Mouse (Mus musculus) lung, embryonic 16.5 days (tissue): Measurements from ENCODE around the gene Rassf3. TPM values are rescaled to one million over a fixed set of nuclear protein-coding genes. Genes with fewer than 3 reads are reported as not detected.

Experiments
- ATAC-seq: fragments of 200-750 bp; cut with Nextera tagmentation; 2 replicates; pipeline ENCODE4 v1.8.0; 2017; ENCODE audit warnings: low read depth, mild to moderate bottlenecking, moderate library complexity
- H3K27ac ChIP-seq: fragments of 300-500 bp; sonication (generic); 2 replicates; pipeline ENCODE4 v1.5.1; 2014; ENCODE audit warnings: mild to moderate bottlenecking, control low read depth, low read length
- H3K27me3 ChIP-seq: fragments of 300-500 bp; sonication (generic); 2 replicates; pipeline ENCODE4 v1.6.1; 2014; ENCODE audit warnings: low read depth, low read length, mixed read lengths; ENCODE audit not compliant: control insufficient read depth, insufficient read depth
- H3K36me3 ChIP-seq: fragments of 300-500 bp; sonication (generic); 2 replicates; pipeline ENCODE4 v1.6.1; 2014; ENCODE audit warnings: low read length; ENCODE audit not compliant: control insufficient read depth, insufficient read depth
- H3K4me1 ChIP-seq: fragments of 300-500 bp; sonication (generic); replicated peaks from 2 replicates; pipeline ENCODE4 v1.6.1; 2014; ENCODE audit warnings: low read length, mixed read lengths; ENCODE audit not compliant: control insufficient read depth, insufficient read depth
- H3K4me2 ChIP-seq: fragments of 300-500 bp; sonication (generic); 2 replicates; pipeline ENCODE4 v1.6.1; 2014; ENCODE audit warnings: low read depth, low read length, control low read depth
- H3K4me3 ChIP-seq: fragments of 300-500 bp; sonication (generic); 2 replicates; pipeline ENCODE4 v1.5.1; 2014; ENCODE audit warnings: mild to moderate bottlenecking, low read length, control low read depth
- H3K9ac ChIP-seq: fragments of 300-500 bp; sonication (generic); 2 replicates; pipeline ENCODE4 v1.6.1; 2014; ENCODE audit warnings: low read length, control low read depth
- H3K9me3 ChIP-seq: fragments of 300-500 bp; sonication (generic); 2 replicates; pipeline ENCODE4 v1.6.1; 2016; ENCODE audit warnings: low read length; ENCODE audit not compliant: control insufficient read depth
- WGBS: fragments of 180-500 bp; shearing (Covaris S2); extraction: QIAGEN DNeasy Blood & Tissue Kit; methylation state at CpG from one replicate; pipeline ENCODE4 v1.1.7; 2014; 5-methylcytosine and 5-hydroxymethylcytosine counted together
- polyA plus RNA-seq: library from polyadenylated mRNA; unstranded; fragments of >200 nt; fragmentation: Nextera tagmentation; extraction: Ambion mirVana; gene quantifications from 2 replicates; pipeline ENCODE4 v1.2.1, GENCODE M21; 2015

Rassf3 gene
- polyA plus RNA-seq, 1 experiment from 2014 or later, result 19.7 TPM

DNA sequence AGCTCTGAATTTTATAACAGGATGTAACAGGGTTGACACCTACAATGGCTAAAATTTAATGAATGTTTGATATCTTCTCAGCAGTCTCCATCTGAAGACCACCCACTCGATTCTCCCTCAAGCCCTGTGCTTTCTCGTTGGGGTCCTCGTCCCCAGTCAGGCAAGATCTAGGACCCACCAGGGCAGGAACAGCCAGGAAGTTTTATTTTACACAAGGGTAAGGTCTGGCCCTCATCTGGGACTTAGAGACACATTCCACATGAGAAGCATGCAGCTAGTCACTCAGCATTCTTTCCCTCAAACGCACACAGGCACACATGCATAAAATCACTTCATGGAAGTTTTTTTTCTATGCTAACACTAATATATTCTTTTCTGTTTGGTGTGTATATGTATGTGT, 39.5 kb downstream of the Rassf3 start:
- no peaks in the 10 kb centered on the region for H3K36me3 ChIP-seq
- no peak overlapping the region for H3K4me3 ChIP-seq
- no peak for ATAC-seq
- 0 out of 2 replicates have a peak overlapping the region, but pooled peaks have one; percentile 4 for H3K4me2 ChIP-seq
- peak overlapping the region; percentile 78 for H3K27ac ChIP-seq
- peak overlapping the region; percentile 31; the same call in 1 of the 2 replicates for H3K9ac ChIP-seq
- H3K9me3 ChIP-seq, result no peaks in the 10 kb centered on the region
- no peaks in the 10 kb centered on the region for H3K27me3 ChIP-seq
- H3K4me1 ChIP-seq, result peaks cover 57% of the 10 kb centered on the region
- 16% methylated on average over 4 of the region's 4 CpGs for WGBS

DNA sequence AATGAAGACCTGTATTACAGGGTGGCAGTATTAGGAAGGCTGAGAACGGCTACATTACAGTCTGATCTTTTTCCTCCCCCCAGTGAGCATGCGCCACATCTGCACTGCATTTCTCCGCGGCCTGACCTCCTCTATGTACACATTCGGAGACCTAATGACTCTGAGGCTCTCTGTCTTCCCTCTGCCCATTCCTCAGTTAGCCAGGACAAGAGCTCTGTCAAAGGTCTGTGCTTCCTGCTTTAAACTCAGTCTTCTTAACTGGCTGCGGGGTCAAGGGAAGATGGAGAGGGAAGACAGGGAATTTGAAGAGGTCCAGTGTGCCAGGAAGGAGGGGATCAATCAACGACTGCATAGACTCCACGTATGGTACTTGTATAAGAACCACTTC, 39.9 kb downstream of the Rassf3 start:
- Histone ChIP-seq H3K9me3 (no peaks in the 10 kb centered on the region), H3K36me3 (no peaks in the 10 kb centered on the region), H3K4me1 (peaks cover 61% of the 10 kb centered on the region), H3K9ac (no peak overlapping the region; the same call in 1 of the 2 replicates), H3K4me3 (no peak overlapping the region), H3K4me2 (0 out of 2 replicates have a peak overlapping the region, but pooled peaks have one; percentile 4), H3K27ac (peak overlapping the region; percentile 78), H3K27me3 (no peaks in the 10 kb centered on the region)
- ATAC-seq, result 0 out of 2 replicates have a peak, but pooled peaks have one; percentile 6
- WGBS, result 3% methylated on average over 8 of the region's 8 CpGs

DNA sequence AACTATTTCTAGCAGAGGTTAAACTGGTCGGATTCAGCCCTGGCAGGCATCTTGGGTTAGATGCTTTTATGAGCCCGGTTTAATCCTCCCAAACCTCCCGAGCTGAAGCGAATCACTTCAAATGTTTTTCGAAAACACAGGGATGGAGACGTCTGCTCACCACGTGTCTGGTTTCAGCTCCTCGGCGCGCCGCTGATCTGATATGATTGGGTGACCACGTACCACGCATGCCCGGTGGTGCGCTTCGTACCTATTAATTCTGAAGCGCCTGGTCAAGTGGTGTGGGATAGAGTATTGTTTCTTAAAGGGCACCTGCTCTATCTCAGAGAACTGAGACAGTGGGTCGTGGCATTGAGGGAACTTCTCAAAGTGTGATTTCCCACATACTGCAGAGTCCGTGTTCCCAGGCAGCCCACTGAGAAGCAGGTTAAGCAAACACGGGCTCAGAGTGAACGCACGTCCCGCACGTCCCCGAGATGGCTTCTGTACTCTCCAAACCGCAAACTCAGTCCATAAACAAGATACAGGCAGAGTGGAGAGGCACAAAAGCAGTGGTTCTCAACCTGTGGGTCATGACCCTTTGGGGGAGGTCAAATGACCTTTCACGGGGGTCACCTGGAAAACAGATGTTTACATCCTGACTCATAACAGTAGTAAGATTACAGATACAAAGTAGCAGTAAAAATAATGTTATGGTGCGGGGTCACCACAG, 40.4 kb downstream of the Rassf3 start:
- WGBS, result 49% methylated on average over 28 of the region's 28 CpGs
- Histone ChIP-seq H3K9ac (no peak overlapping the region), H3K9me3 (no peaks in the 10 kb centered on the region), H3K4me3 (no peak overlapping the region), H3K4me1 (peaks cover 66% of the 10 kb centered on the region), H3K4me2 (peak overlapping the region; percentile 15; the same call in 1 of the 2 replicates), H3K36me3 (no peaks in the 10 kb centered on the region), H3K27ac (peak overlapping the region; percentile 78), H3K27me3 (no peaks in the 10 kb centered on the region)
- ATAC-seq, result no peak

DNA sequence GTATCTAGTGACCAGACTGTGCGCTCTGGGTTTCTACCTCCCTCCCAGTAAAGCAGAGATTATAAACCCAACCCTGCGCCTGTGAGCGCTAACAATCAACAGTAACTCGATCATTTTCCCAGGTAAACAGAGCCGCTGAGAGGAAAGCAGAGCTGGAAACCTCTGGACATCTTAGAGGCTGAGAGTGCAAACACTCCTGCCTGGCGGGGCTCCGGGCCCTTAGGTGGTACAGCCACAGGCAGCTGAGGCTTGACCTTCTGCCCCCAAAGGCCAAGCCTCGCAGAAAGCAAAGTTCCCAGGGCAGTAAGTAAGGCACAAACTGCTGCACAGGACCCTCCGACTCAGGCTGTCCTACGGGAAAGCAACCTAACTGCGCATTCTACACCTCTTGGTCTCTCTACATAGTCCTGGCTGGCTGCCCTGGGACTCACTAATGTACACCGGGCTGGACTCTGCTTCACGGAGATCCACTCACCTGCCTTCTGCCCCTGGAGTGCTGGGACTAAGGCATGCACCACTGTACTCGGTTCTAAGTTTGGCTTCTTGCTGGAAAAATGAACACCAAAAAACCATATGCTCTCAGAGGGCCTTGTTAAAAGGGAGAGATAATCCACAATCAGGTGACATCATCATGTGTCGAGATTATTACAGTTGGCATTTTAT, 41.6 kb downstream of the Rassf3 start:
- H3K36me3 ChIP-seq, result no peaks in the 10 kb centered on the region
- 52% methylated on average over 15 of the region's 15 CpGs for WGBS
- no peak overlapping the region for H3K9ac ChIP-seq
- no peak overlapping the region for H3K4me2 ChIP-seq
- H3K27me3 ChIP-seq, result no peaks in the 10 kb centered on the region
- no peak for ATAC-seq
- H3K4me1 ChIP-seq, result peaks cover 72% of the 10 kb centered on the region
- no peaks in the 10 kb centered on the region for H3K9me3 ChIP-seq
- H3K4me3 ChIP-seq, result no peak overlapping the region
- H3K27ac ChIP-seq, result peak overlapping the region; percentile 76

GRCm38 (mm10) chr10:121432635-121433280, 43.4 kb downstream of the Rassf3 start:
- Histone ChIP-seq H3K27ac (peak overlapping the region; percentile 98), H3K4me2 (peak overlapping the region; percentile 51), H3K9me3 (no peaks in the 10 kb centered on the region), H3K9ac (peak overlapping the region; percentile 53), H3K4me3 (no peak overlapping the region), H3K27me3 (no peaks in the 10 kb centered on the region), H3K4me1 (peaks cover 86% of the 10 kb centered on the region), H3K36me3 (no peaks in the 10 kb centered on the region)
- 30% methylated on average over 16 of the region's 16 CpGs for WGBS
- ATAC-seq, result no peak

GRCm38 (mm10) chr10:121432041-121432634, 44.0 kb downstream of the Rassf3 start:
- peak overlapping the region; percentile 98 for H3K27ac ChIP-seq
- H3K4me2 ChIP-seq, result peak overlapping the region; percentile 51
- ATAC-seq, result peak; percentile 39
- H3K36me3 ChIP-seq, result no peaks in the 10 kb centered on the region
- H3K9me3 ChIP-seq, result no peaks in the 10 kb centered on the region
- peak overlapping the region; percentile 53 for H3K9ac ChIP-seq
- H3K4me3 ChIP-seq, result peak overlapping the region; percentile 26
- WGBS, result 14% methylated on average over 12 of the region's 12 CpGs
- no peaks in the 10 kb centered on the region for H3K27me3 ChIP-seq
- H3K4me1 ChIP-seq, result peaks cover 91% of the 10 kb centered on the region

DNA sequence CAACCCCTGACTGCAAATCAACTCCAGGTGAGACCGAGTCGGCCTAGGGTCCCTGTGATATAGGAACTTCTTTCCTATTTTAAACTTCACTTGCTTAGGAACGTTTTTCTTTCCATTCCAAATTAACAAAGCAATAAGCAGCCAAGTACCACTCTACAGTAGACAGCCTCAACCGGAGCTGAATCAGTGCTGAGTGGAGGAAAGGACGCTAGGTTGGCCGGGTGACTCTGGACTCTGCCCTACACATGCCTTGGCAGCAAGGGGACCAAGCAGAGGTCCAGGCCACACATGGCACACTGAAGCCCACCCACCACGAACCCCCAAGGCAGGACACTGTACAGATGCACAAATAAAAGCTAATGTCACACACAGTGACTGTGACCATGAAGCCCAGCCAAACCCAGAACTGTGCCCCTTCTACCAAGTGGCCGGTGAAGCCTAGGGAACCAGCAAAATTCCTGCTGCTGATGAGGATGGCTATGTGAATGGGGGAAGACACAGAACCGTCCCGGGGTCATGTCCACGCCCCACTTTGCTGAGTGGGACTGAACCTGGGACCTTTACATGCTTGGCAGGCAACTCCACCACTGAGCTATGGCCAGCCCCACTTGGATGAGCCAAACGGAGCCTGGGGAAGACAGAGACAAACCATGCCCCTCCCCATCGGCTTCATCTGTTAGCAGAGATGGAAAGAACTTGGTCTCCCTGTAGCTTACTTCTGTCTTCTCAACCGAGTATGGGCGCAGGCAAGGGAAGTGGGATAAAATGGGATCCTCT, 45.2 kb downstream of the Rassf3 start:
- Histone ChIP-seq H3K9ac (peak overlapping the region; percentile 37), H3K4me1 (peaks cover 90% of the 10 kb centered on the region), H3K9me3 (no peaks in the 10 kb centered on the region), H3K27ac (peak overlapping the region; percentile 98), H3K4me3 (no peak overlapping the region), H3K4me2 (peak overlapping the region; percentile 48; the same call in 1 of the 2 replicates), H3K27me3 (no peaks in the 10 kb centered on the region), H3K36me3 (no peaks in the 10 kb centered on the region)
- 53% methylated on average over 15 of the region's 15 CpGs for WGBS
- ATAC-seq, result no peak

DNA sequence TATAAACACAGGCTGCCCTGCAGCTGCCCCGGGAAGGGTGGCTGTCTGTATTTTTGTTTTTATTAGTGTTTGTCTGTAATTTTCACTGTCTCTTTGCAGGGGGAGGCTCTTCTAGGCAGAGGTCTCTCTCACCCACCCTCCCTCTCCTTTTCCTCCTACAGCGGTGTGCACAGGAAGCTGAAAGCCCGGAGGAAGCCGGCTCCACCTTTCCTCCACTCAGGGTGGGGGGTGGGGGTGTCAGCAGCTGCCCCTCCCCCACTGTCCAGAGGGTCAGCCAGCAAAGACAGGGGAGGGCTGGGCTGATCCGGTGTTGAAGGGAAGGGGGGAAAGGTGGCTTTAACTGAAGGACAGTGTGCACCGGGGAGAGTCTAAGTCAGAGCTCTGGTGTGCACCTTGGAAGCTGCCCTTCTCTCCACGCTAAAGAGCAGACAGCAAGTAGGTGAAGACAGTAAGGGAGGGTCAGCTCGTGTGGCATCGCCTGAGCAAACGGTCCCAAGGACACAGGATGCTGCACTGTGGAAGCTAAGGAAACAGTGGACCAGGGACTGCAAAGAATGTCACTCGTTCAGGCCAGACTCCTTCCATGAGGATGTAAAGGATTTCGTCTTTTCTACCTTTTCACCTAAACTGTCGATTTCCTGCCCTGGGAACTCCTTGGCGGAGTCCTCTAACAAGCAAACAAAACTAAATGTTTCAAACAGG, 46.0 kb downstream of the Rassf3 start:
- Histone ChIP-seq H3K27me3 (no peaks in the 10 kb centered on the region), H3K4me3 (peak overlapping the region; percentile 2; the same call in 1 of the 2 replicates), H3K9ac (peak overlapping the region; percentile 23), H3K9me3 (no peaks in the 10 kb centered on the region), H3K4me2 (peak overlapping the region; percentile 48), H3K36me3 (no peaks in the 10 kb centered on the region), H3K27ac (peak overlapping the region; percentile 98), H3K4me1 (peaks cover 92% of the 10 kb centered on the region)
- ATAC-seq, result peak; percentile 48
- 10% methylated on average over 14 of the region's 14 CpGs for WGBS
